Mouse (Mus musculus): Measurements from ENCODE around the gene Dpp10. TPM values are rescaled to one million over a fixed set of nuclear protein-coding genes. Genes with fewer than 3 reads are reported as not detected.
A peak's percentile ranks its signal among the peaks of the same experiment; 100 is the strongest.

The Dpp10 gene
- polyA plus RNA-seq, 1 experiment from 2014 or later = 0.97 TPM

GRCm38 (mm10) chr1:123584857-123585256 lies 460.5 kb downstream of the Dpp10 start:
- Histone ChIP-seq H3K27me3 (ENCODE audit: control insufficient read depth, insufficient read depth, low read length) (no peaks in the 10 kb centered on the region), H3K4me2 (replicated peaks; ENCODE audit: low read depth, low read length) (no peak overlapping the region), H3K9me3 (ENCODE audit: control insufficient read depth, low read length) (no peaks in the 10 kb centered on the region), H3K36me3 (ENCODE audit: control insufficient read depth, insufficient read depth, low read length) (no peaks in the 10 kb centered on the region), H3K27ac (ENCODE audit: low read depth, low read length) (no peak overlapping the region), H3K4me3 (ENCODE audit: low read depth, low read length) (no peak overlapping the region), H3K9ac (ENCODE audit: low read depth, low read length) (no peak overlapping the region), H3K4me1 (replicated peaks; ENCODE audit: control insufficient read depth, insufficient read depth, low read length) (no peaks in the 10 kb centered on the region)
- DNase-seq (ENCODE audit: low spot score) (no peak), ATAC-seq (ENCODE audit: low FRiP score) (no peak)

DNA sequence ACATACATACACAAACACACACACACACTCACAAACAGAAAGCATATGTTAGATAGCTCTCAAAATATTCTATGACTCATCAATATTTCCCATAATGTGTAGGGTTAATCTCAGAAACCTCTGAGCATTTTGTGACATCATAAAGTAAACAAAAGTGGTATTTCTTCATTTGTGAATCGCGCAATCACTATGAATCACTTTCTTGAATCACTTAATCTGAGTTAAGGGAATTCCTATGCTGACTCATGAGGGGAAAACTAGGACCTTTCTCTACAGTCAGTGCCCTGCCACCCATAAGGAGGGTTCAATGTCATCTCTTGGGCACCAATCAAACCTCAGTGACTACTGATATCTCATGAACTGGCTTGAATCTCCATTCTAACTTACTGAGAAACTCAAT lies 465.2 kb downstream of the Dpp10 start:
- H3K9me3 ChIP-seq (ENCODE audit: control insufficient read depth, low read length) = no peaks in the 10 kb centered on the region
- ATAC-seq (ENCODE audit: low FRiP score) (no peak), DNase-seq (ENCODE audit: low spot score) (no peak)
- H3K4me2 ChIP-seq (replicated peaks; ENCODE audit: low read depth, low read length) = no peak overlapping the region
- no peaks in the 10 kb centered on the region for H3K4me1 ChIP-seq (replicated peaks; ENCODE audit: control insufficient read depth, insufficient read depth, low read length)
- no peak overlapping the region for H3K9ac ChIP-seq (ENCODE audit: low read depth, low read length)
- no peak overlapping the region for H3K4me3 ChIP-seq (ENCODE audit: low read depth, low read length)
- no peaks in the 10 kb centered on the region for H3K27me3 ChIP-seq (ENCODE audit: control insufficient read depth, insufficient read depth, low read length)
- 96% methylated on average over 2 of the region's 2 CpGs for WGBS
- no peaks in the 10 kb centered on the region for H3K36me3 ChIP-seq (ENCODE audit: control insufficient read depth, insufficient read depth, low read length)
- H3K27ac ChIP-seq (ENCODE audit: low read depth, low read length) = no peak overlapping the region

GRCm38 (mm10) chr1:123573713-123574112 lies 471.6 kb downstream of the Dpp10 start:
- no peaks in the 10 kb centered on the region for H3K27me3 ChIP-seq (ENCODE audit: control insufficient read depth, insufficient read depth, low read length)
- no peak overlapping the region for H3K27ac ChIP-seq (ENCODE audit: low read depth, low read length)
- no peaks in the 10 kb centered on the region for H3K9me3 ChIP-seq (ENCODE audit: control insufficient read depth, low read length)
- no peaks in the 10 kb centered on the region for H3K36me3 ChIP-seq (ENCODE audit: control insufficient read depth, insufficient read depth, low read length)
- H3K9ac ChIP-seq (ENCODE audit: low read depth, low read length) = no peak overlapping the region
- ATAC-seq (ENCODE audit: low FRiP score) (no peak), DNase-seq (ENCODE audit: low spot score) (no peak)
- WGBS = 92% methylated on average over 1 of the region's 1 CpGs
- no peak overlapping the region for H3K4me3 ChIP-seq (ENCODE audit: low read depth, low read length)
- no peak overlapping the region for H3K4me2 ChIP-seq (replicated peaks; ENCODE audit: low read depth, low read length)
- no peaks in the 10 kb centered on the region for H3K4me1 ChIP-seq (replicated peaks; ENCODE audit: control insufficient read depth, insufficient read depth, low read length)

GRCm38 (mm10) chr1:123542496-123542895 lies 502.9 kb downstream of the Dpp10 start:
- 76% methylated on average over 1 of the region's 1 CpGs for WGBS
- Histone ChIP-seq H3K4me3 (ENCODE audit: low read depth, low read length) (no peak overlapping the region), H3K4me2 (replicated peaks; ENCODE audit: low read depth, low read length) (no peak overlapping the region), H3K9me3 (ENCODE audit: control insufficient read depth, low read length) (no peaks in the 10 kb centered on the region), H3K27ac (ENCODE audit: low read depth, low read length) (no peak overlapping the region), H3K36me3 (ENCODE audit: control insufficient read depth, insufficient read depth, low read length) (no peaks in the 10 kb centered on the region), H3K27me3 (ENCODE audit: control insufficient read depth, insufficient read depth, low read length) (no peaks in the 10 kb centered on the region), H3K9ac (ENCODE audit: low read depth, low read length) (no peak overlapping the region), H3K4me1 (replicated peaks; ENCODE audit: control insufficient read depth, insufficient read depth, low read length) (no peaks in the 10 kb centered on the region)
- ATAC-seq (ENCODE audit: low FRiP score) (no peak), DNase-seq (ENCODE audit: low spot score) (no peak)

DNA sequence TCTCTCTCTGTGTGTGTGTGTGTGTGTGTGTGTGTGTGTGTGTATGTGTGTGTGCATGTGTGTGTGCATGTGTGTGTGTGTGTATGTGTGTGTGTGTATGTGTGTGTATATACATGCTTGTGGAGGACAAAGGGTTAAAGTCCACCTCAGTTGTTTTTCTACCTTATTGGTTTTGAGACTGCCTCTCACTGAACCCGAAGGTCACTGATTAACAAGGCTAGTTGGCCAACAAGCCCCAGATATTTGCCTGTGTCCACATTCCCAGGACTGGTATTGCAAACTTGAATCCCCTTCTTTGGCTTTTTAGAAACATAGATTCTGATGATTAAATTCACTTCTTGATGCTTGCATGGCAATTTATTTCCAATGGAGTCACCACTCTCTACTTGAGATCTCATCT lies 577.6 kb downstream of the Dpp10 start:
- no peak overlapping the region for H3K9ac ChIP-seq (ENCODE audit: low read depth, low read length)
- no peak overlapping the region for H3K4me3 ChIP-seq (ENCODE audit: low read depth, low read length)
- no peak overlapping the region for H3K27ac ChIP-seq (ENCODE audit: low read depth, low read length)
- WGBS = 63% methylated on average over 1 of the region's 1 CpGs
- no peaks in the 10 kb centered on the region for H3K4me1 ChIP-seq (replicated peaks; ENCODE audit: control insufficient read depth, insufficient read depth, low read length)
- no peaks in the 10 kb centered on the region for H3K36me3 ChIP-seq (ENCODE audit: control insufficient read depth, insufficient read depth, low read length)
- H3K9me3 ChIP-seq (ENCODE audit: control insufficient read depth, low read length) = no peaks in the 10 kb centered on the region
- no peaks in the 10 kb centered on the region for H3K27me3 ChIP-seq (ENCODE audit: control insufficient read depth, insufficient read depth, low read length)
- H3K4me2 ChIP-seq (replicated peaks; ENCODE audit: low read depth, low read length) = no peak overlapping the region
- ATAC-seq (ENCODE audit: low FRiP score) (no peak), DNase-seq (ENCODE audit: low spot score) (no peak)

GRCm38 (mm10) chr1:123414163-123414562 lies 631.2 kb downstream of the Dpp10 start:
- no peaks in the 10 kb centered on the region for H3K9me3 ChIP-seq (ENCODE audit: control insufficient read depth, low read length)
- DNase-seq (ENCODE audit: low spot score) = peak; percentile 10
- no peak overlapping the region for H3K4me2 ChIP-seq (replicated peaks; ENCODE audit: low read depth, low read length)
- ATAC-seq (ENCODE audit: low FRiP score) = no peak
- no peaks in the 10 kb centered on the region for H3K36me3 ChIP-seq (ENCODE audit: control insufficient read depth, insufficient read depth, low read length)
- WGBS = 55% methylated on average over 1 of the region's 1 CpGs
- H3K4me3 ChIP-seq (ENCODE audit: low read depth, low read length) = no peak overlapping the region
- H3K4me1 ChIP-seq (replicated peaks; ENCODE audit: control insufficient read depth, insufficient read depth, low read length) = no peaks in the 10 kb centered on the region
- H3K27me3 ChIP-seq (ENCODE audit: control insufficient read depth, insufficient read depth, low read length) = no peaks in the 10 kb centered on the region
- H3K27ac ChIP-seq (ENCODE audit: low read depth, low read length) = no peak overlapping the region
- H3K9ac ChIP-seq (ENCODE audit: low read depth, low read length) = no peak overlapping the region

- WGBS = 82% methylated on average over 2 of the region's 2 CpGs
These were observed 694.1 kb downstream of the Dpp10 start for GRCm38 (mm10) chr1:123351300-123351699.

GRCm38 (mm10) chr1:123337877-123338276 lies 707.5 kb downstream of the Dpp10 start:
- ATAC-seq (ENCODE audit: low FRiP score) = no peak
- WGBS = 83% methylated on average over 1 of the region's 1 CpGs
- H3K4me3 ChIP-seq (ENCODE audit: low read depth, low read length) = no peak overlapping the region

More at GRCm38 (mm10) chr1:123351300-123351699, 694.1 kb downstream of the Dpp10 start:
- no peak overlapping the region for H3K9ac ChIP-seq (ENCODE audit: low read depth, low read length)
- H3K36me3 ChIP-seq (ENCODE audit: control insufficient read depth, insufficient read depth, low read length) = no peaks in the 10 kb centered on the region
- DNase-seq (ENCODE audit: low spot score) = no peak
- no peaks in the 10 kb centered on the region for H3K27me3 ChIP-seq (ENCODE audit: control insufficient read depth, insufficient read depth, low read length)
- no peak overlapping the region for H3K27ac ChIP-seq (ENCODE audit: low read depth, low read length)
- H3K9me3 ChIP-seq (ENCODE audit: control insufficient read depth, low read length) = no peaks in the 10 kb centered on the region
- H3K4me3 ChIP-seq (ENCODE audit: low read depth, low read length) = no peak overlapping the region
- no peak overlapping the region for H3K4me2 ChIP-seq (replicated peaks; ENCODE audit: low read depth, low read length)
- ATAC-seq (ENCODE audit: low FRiP score) = no peak
- H3K4me1 ChIP-seq (replicated peaks; ENCODE audit: control insufficient read depth, insufficient read depth, low read length) = no peaks in the 10 kb centered on the region

GRCm38 (mm10) chr1:123316886-123317285 lies 728.5 kb downstream of the Dpp10 start:
- no peak overlapping the region for H3K4me2 ChIP-seq (replicated peaks; ENCODE audit: low read depth, low read length)
- ATAC-seq (ENCODE audit: low FRiP score) (no peak), DNase-seq (ENCODE audit: low spot score) (no peak)
- no peak overlapping the region for H3K9ac ChIP-seq (ENCODE audit: low read depth, low read length)
- no peaks in the 10 kb centered on the region for H3K4me1 ChIP-seq (replicated peaks; ENCODE audit: control insufficient read depth, insufficient read depth, low read length)
- no peak overlapping the region for H3K4me3 ChIP-seq (ENCODE audit: low read depth, low read length)
- H3K9me3 ChIP-seq (ENCODE audit: control insufficient read depth, low read length) = no peaks in the 10 kb centered on the region
- H3K36me3 ChIP-seq (ENCODE audit: control insufficient read depth, insufficient read depth, low read length) = no peaks in the 10 kb centered on the region
- WGBS = 92% methylated on average over 2 of the region's 2 CpGs
- no peaks in the 10 kb centered on the region for H3K27me3 ChIP-seq (ENCODE audit: control insufficient read depth, insufficient read depth, low read length)
- H3K27ac ChIP-seq (ENCODE audit: low read depth, low read length) = no peak overlapping the region

More at GRCm38 (mm10) chr1:123337877-123338276, 707.5 kb downstream of the Dpp10 start:
- Histone ChIP-seq H3K4me2 (replicated peaks; ENCODE audit: low read depth, low read length) (no peak overlapping the region), H3K9me3 (ENCODE audit: control insufficient read depth, low read length) (no peaks in the 10 kb centered on the region), H3K27me3 (ENCODE audit: control insufficient read depth, insufficient read depth, low read length) (no peaks in the 10 kb centered on the region), H3K4me1 (replicated peaks; ENCODE audit: control insufficient read depth, insufficient read depth, low read length) (no peaks in the 10 kb centered on the region), H3K36me3 (ENCODE audit: control insufficient read depth, insufficient read depth, low read length) (no peaks in the 10 kb centered on the region), H3K27ac (ENCODE audit: low read depth, low read length) (no peak overlapping the region), H3K9ac (ENCODE audit: low read depth, low read length) (no peak overlapping the region)
- no peak for DNase-seq (ENCODE audit: low spot score)
